Mouse (Mus musculus) stomach, embryonic 15.5 days (tissue): ENCODE results near the gene Copz1. TPM values are rescaled to one million over a fixed set of nuclear protein-coding genes. Genes with fewer than 3 reads are reported as not detected.

Experiments
- ATAC-seq: fragments of 200-750 bp; cut with Nextera tagmentation; 2 replicates; pipeline ENCODE4 v1.8.0; 2017; ENCODE audit warnings: low read depth, moderate number of reproducible peaks, moderate TSS enrichment; ENCODE audit not compliant: insufficient read depth, low FRiP score
- H3K27ac ChIP-seq: fragments of 300-500 bp; sonication (generic); 2 replicates; pipeline ENCODE4 v1.5.1; 2015; ENCODE audit warnings: mild to moderate bottlenecking, inconsistent platforms
- H3K27me3 ChIP-seq: fragments of 300-500 bp; sonication (generic); replicated peaks from 2 replicates; pipeline ENCODE4 v1.6.1; 2015; ENCODE audit warnings: inconsistent platforms
- H3K36me3 ChIP-seq: fragments of 300-500 bp; sonication (generic); 2 replicates; pipeline ENCODE4 v1.6.1; 2015; ENCODE audit warnings: inconsistent platforms
- H3K4me1 ChIP-seq: fragments of 300-500 bp; sonication (generic); 2 replicates; pipeline ENCODE4 v1.6.1; 2015; ENCODE audit warnings: inconsistent platforms
- H3K4me2 ChIP-seq: fragments of 300-500 bp; sonication (generic); 2 replicates; pipeline ENCODE4 v1.6.1; 2015; ENCODE audit warnings: mild to moderate bottlenecking, inconsistent platforms
- H3K4me3 ChIP-seq: fragments of 300-500 bp; sonication (generic); replicated peaks from 2 replicates; pipeline ENCODE4 v1.5.1; 2015; ENCODE audit warnings: inconsistent platforms
- H3K9ac ChIP-seq: fragments of 300-500 bp; sonication (generic); 2 replicates; pipeline ENCODE4 v1.6.1; 2015; ENCODE audit warnings: inconsistent platforms
- H3K9me3 ChIP-seq: fragments of 300-500 bp; sonication (generic); 2 replicates; pipeline ENCODE4 v1.6.1; 2016; ENCODE audit warnings: inconsistent platforms
- WGBS: fragments of 180-500 bp; shearing (Covaris S2); methylation state at CpG from one replicate; pipeline ENCODE4 v1.1.7; 2015; 5-methylcytosine and 5-hydroxymethylcytosine counted together
- polyA plus RNA-seq: library from polyadenylated mRNA; unstranded; fragments of >200 nt; fragmentation: Nextera tagmentation; extraction: Ambion mirVana; gene quantifications from 2 replicates; pipeline ENCODE4 v1.2.1, GENCODE M21; 2015

Gene Copz1
- polyA plus RNA-seq, 1 experiment from 2014 or later, result 248 TPM

DNA sequence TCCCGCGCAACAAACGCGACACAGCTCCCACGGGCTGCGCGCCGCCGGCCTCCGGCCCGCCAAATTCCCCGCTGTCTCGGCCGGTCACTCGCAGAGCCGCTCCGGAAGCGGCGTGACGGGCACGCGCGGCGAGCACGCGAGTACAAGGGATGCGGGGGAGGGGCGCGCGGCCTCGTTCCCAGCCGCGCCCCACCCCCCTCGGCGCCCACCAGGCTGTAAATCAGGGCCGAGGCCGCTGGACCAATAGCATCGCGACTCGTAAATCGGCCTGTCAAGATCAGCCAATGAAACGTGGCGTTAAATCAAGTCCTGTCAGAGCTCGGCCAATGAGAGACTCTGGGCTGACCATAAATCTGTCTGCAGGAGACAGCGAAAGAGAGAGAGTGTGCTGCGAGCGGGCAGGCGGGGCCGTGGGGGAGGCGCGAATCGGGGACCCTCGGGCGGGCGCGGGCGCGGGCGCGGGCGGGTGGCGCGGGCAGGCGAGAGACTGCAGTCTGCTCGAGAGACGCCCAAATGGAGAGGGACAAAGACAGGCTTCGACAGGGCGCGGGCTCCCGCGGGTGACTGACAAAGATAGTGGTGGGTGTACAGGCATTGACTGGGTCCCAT lies 32.7 kb downstream of the Copz1 start:
- WGBS, result under 1% methylated on average over 62 of the region's 71 CpGs
- Histone ChIP-seq H3K4me1 (peaks cover 70% of the 10 kb centered on the region), H3K9ac (peak overlapping the region; percentile 37; the same call in 1 of the 2 replicates), H3K27ac (peak overlapping the region; percentile 97), H3K4me2 (peak overlapping the region; percentile 80), H3K9me3 (no peaks in the 10 kb centered on the region), H3K27me3 (no peaks in the 10 kb centered on the region), H3K36me3 (no peaks in the 10 kb centered on the region), H3K4me3 (peak overlapping the region; percentile 42)
- peak; percentile 92 for ATAC-seq

DNA sequence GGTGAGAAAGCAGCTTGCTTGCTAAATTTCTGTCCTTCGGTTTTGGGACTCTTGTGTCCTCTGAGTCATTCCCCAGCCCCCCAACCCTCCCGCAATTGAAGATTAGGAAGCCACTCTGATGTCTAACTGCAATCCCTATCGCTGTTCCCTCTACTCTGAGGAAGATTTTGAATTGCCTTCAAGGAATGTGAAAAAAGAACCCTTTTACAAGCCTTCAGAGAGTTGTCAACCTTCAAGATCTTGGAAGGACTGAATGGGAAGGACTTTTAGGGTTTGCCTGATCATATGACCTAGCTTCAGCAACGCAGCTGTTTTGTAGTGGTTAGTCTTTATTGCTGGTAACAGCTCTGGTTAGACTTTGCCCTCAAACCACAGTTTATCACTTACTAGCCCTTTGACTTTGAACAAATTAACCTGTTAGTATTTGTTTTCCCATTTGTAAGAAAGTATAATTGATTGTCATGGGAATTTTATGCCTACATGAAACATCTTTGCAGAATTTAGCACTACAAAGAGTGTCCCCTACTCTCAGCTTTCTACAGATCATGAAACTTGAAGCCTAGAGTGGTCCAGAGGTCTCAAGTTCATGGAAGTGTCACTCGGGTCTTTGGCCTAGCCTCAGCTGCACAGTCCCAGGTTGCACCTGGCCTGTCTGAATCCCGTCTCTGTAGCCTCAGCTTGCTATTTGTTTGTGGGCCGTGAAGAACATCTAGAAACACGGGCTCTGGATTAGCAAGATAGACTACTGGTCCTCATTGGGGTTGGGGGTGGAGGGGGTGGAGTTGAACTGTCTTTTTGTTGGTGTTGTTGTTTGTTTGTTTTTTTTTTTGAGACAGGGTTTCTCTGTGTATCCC lies 33.5 kb downstream of the Copz1 start:
- Histone ChIP-seq H3K9me3 (no peaks in the 10 kb centered on the region), H3K4me3 (peak overlapping the region; percentile 42), H3K9ac (peak overlapping the region; percentile 37; the same call in 1 of the 2 replicates), H3K36me3 (no peaks in the 10 kb centered on the region), H3K27ac (peak overlapping the region; percentile 97), H3K4me1 (peaks cover 62% of the 10 kb centered on the region), H3K4me2 (peak overlapping the region; percentile 80), H3K27me3 (no peaks in the 10 kb centered on the region)
- 31% methylated on average over 8 of the region's 8 CpGs for WGBS
- no peak for ATAC-seq

DNA sequence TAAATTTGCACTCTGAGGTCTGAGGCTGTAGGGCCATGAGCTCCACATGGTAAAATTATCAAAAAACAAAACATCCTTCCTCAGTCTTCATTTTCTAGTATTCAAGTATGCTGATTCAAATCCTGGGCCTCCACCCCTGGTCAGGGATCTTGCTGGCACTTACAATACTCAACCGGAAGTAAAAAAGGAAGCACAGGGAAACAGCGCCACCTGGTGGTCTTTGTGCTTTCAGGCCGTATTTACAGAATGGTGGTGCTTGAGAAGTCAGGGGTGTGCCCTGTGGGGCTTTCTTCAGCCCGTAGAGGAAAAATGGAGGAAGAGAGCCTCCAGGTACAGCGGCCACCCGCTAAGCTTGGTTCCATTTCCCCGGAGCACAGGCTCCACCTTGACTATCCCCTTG lies 34.6 kb downstream of the Copz1 start:
- peaks cover 53% of the 10 kb centered on the region for H3K4me1 ChIP-seq
- ATAC-seq, result no peak
- no peaks in the 10 kb centered on the region for H3K27me3 ChIP-seq
- H3K4me2 ChIP-seq, result peak overlapping the region; percentile 37
- H3K27ac ChIP-seq, result 0 out of 2 replicates have a peak overlapping the region, but pooled peaks have one; percentile 97
- H3K9ac ChIP-seq, result no peak overlapping the region
- no peak overlapping the region for H3K4me3 ChIP-seq
- WGBS, result 4% methylated on average over 7 of the region's 7 CpGs
- no peaks in the 10 kb centered on the region for H3K9me3 ChIP-seq
- no peaks in the 10 kb centered on the region for H3K36me3 ChIP-seq

- Histone ChIP-seq H3K4me3 (no peak overlapping the region), H3K9ac (no peak overlapping the region), H3K4me1 (peaks cover 41% of the 10 kb centered on the region)
Observed at GRCm38 (mm10) chr15:103308056-103308875, 35.8 kb downstream of the Copz1 start.

DNA sequence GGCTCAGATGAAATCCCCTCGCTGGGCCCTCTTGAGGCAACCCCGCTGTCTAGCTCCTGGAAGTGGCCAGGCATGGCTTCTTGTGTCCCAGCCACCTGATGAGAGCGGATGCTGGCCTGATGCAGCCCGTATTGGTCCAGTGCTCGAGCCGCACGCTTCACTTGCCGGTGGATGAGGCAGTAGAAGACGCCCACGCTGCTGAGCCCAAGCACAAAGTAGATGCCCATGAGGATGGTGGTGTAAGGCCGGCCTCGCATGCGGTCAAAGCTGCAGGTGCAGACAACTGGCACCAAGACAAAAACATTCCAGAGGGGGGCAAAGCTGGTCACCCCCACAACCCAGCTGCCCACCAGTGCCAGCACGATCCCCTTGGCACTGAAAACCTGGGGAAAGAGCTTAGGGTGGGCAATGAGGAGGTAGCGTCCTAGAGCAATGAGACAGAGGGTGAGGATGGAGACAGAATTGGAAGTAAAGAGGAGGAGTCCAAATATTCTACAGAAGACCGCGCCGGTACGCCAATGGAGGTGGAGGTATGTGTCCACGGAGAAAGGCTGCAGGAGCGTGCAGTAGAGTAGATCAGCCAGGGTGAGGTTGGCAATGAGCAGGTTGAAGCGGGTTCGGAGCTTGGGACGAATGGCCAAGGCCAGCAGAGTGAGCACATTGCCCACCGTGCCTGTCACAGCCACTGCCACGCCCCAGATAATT lies 36.5 kb downstream of the Copz1 start:
- peaks cover 39% of the 10 kb centered on the region for H3K4me1 ChIP-seq
- no peak overlapping the region for H3K4me3 ChIP-seq
- no peaks in the 10 kb centered on the region for H3K27me3 ChIP-seq
- no peak for ATAC-seq
- no peak overlapping the region for H3K9ac ChIP-seq
- H3K36me3 ChIP-seq, result no peaks in the 10 kb centered on the region
- H3K27ac ChIP-seq, result no peak overlapping the region
- H3K9me3 ChIP-seq, result no peaks in the 10 kb centered on the region
- H3K4me2 ChIP-seq, result peak overlapping the region; percentile 20
- 66% methylated on average over 26 of the region's 26 CpGs for WGBS

More at GRCm38 (mm10) chr15:103308056-103308875, 35.8 kb downstream of the Copz1 start:
- H3K9me3 ChIP-seq, result no peaks in the 10 kb centered on the region
- H3K4me2 ChIP-seq, result peak overlapping the region; percentile 20
- no peak overlapping the region for H3K27ac ChIP-seq
- no peaks in the 10 kb centered on the region for H3K27me3 ChIP-seq
- H3K36me3 ChIP-seq, result no peaks in the 10 kb centered on the region
- 31% methylated on average over 28 of the region's 28 CpGs for WGBS
- no peak for ATAC-seq

DNA sequence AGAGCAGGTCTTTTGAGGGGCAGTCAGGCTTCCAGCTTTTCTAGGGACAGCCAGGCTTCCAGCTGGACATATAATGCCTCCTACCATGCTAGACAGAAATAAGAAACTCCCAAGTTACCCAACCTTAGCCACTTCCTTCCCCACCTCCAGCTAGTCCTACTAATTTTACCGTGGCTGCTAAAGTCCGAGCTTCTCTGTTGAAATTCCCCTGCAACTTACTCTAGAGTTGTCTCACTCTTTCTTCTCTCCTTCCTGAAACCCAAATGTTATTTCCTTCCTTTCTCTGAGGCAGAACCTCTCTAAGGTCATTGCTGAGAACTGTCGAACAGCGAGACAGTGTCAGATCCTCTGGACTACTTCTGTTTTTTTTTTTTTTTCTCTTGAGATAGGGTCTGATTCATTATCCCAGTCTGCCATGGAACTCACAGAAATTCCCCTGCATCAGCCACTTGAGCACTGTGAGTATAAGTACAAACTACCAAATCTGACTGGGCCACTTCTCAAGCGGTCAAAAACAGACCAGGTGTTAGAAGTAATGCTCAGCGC lies 37.9 kb downstream of the Copz1 start, which contains the start of gene Gpr84:
TSS of gene Gpr84 (minus strand) at position 248 of the 546 bp plus-strand sequence.
- no peaks in the 10 kb centered on the region for H3K27me3 ChIP-seq
- no peaks in the 10 kb centered on the region for H3K9me3 ChIP-seq
- no peaks in the 10 kb centered on the region for H3K36me3 ChIP-seq
- no peak within 1 kb of the TSS for H3K9ac ChIP-seq
- H3K27ac ChIP-seq, result no peak within 1 kb of the TSS
- no peak within 1 kb of the TSS for H3K4me2 ChIP-seq
- H3K4me3 ChIP-seq, result no peak within 1 kb of the TSS
- ATAC-seq, result no peak
- peaks cover 45% of the 10 kb centered on the region for H3K4me1 ChIP-seq
- 52% methylated on average over 6 of the region's 6 CpGs for WGBS

GRCm38 (mm10) chr15:103313495-103314095 lies 41.1 kb downstream of the Copz1 start:
- ATAC-seq, result no peak
- Histone ChIP-seq H3K36me3 (peaks cover 12% of the 10 kb centered on the region; the same call in 1 of the 2 replicates), H3K9ac (no peak overlapping the region), H3K4me2 (peak overlapping the region; percentile 55), H3K9me3 (no peaks in the 10 kb centered on the region), H3K27me3 (no peaks in the 10 kb centered on the region), H3K27ac (no peak overlapping the region), H3K4me1 (peaks cover 33% of the 10 kb centered on the region), H3K4me3 (no peak overlapping the region)
- 20% methylated on average over 18 of the region's 18 CpGs for WGBS

DNA sequence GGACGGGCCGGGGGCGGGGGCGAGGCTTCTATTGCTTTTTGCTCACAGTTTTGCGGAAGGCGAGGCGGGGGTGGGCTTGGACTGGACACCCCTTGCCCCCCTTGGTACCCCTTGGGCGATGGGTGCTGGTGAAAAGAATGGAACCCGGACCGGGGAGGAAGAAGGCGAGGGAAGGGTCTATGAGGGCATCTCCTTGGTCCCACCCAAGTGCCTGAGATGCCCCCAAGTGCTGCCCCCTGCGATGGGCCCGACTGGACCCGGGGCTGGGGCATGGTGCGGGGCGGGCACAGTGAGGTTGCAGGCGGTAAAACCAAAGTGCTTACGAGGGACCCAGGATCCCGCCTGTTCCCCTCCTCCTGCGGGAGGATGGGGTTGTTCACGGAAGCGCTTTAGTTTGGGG lies 41.7 kb downstream of the Copz1 start:
- H3K36me3 ChIP-seq, result peaks cover 12% of the 10 kb centered on the region; the same call in 1 of the 2 replicates
- no peak overlapping the region for H3K9ac ChIP-seq
- no peaks in the 10 kb centered on the region for H3K27me3 ChIP-seq
- WGBS, result 47% methylated on average over 22 of the region's 22 CpGs
- ATAC-seq, result no peak
- H3K27ac ChIP-seq, result no peak overlapping the region
- H3K9me3 ChIP-seq, result no peaks in the 10 kb centered on the region
- peak overlapping the region; percentile 55 for H3K4me2 ChIP-seq
- peaks cover 27% of the 10 kb centered on the region for H3K4me1 ChIP-seq
- H3K4me3 ChIP-seq, result no peak overlapping the region

GRCm38 (mm10) chr15:103315011-103315502 lies 42.5 kb downstream of the Copz1 start:
- Histone ChIP-seq H3K4me3 (peak overlapping the region; percentile 23), H3K27ac (no peak overlapping the region; the same call in 1 of the 2 replicates), H3K4me2 (peak overlapping the region; percentile 55), H3K36me3 (peaks cover 12% of the 10 kb centered on the region; the same call in 1 of the 2 replicates), H3K9me3 (no peaks in the 10 kb centered on the region), H3K27me3 (no peaks in the 10 kb centered on the region), H3K9ac (no peak overlapping the region), H3K4me1 (peaks cover 26% of the 10 kb centered on the region)
- peak; percentile 64 for ATAC-seq
- WGBS, result 11% methylated on average over 18 of the region's 18 CpGs

- Histone ChIP-seq H3K9me3 (no peaks in the 10 kb centered on the region), H3K4me1 (peaks cover 28% of the 10 kb centered on the region), H3K4me3 (no peak overlapping the region), H3K36me3 (peaks cover 12% of the 10 kb centered on the region; the same call in 1 of the 2 replicates), H3K9ac (no peak overlapping the region; the same call in 1 of the 2 replicates), H3K27ac (no peak overlapping the region), H3K4me2 (no peak overlapping the region), H3K27me3 (no peaks in the 10 kb centered on the region)
- no peak; the same call in 1 of the 2 replicates for ATAC-seq
- 62% methylated on average over 10 of the region's 10 CpGs for WGBS
Observed at GRCm38 (mm10) chr15:103315979-103316776, 43.7 kb downstream of the Copz1 start.
